Comparison of ENCODE assay signal across 9 mouse cellular contexts in genomic region chr15:95725866-95726265, GRCm38 (mm10).
DNase-seq lines count a peak whose midpoint lies in the region; ATAC-seq and TF ChIP-seq lines count a peak whose summit lies in the region.
"Had no signal": no experiment of that assay in that cellular context is flagged by ENCODE, and none has a peak within 500 bp of the region (broad histone marks: within the 10 kb centered on the region; RNA-seq: fewer than 3 reads in every experiment).

No protein-coding gene starts in this region.

- WGBS in heart, embryonic 10.5 days: 39% methylated on average over 11 of the region's 11 CpGs
- 30% methylated on average over 11 of the region's 11 CpGs for WGBS in lung, embryonic 14.5 days

- H3K27ac ChIP-seq in cortical plate, adult 2 months (ENCODE audit: insufficient read depth, low read length): no peak overlapping the region
- no peak overlapping the region for H3K27ac ChIP-seq in heart, embryonic 10.5 days
- H3K27ac ChIP-seq in lung, embryonic 14.5 days (ENCODE audit: low read depth): no peak overlapping the region
- H3K27ac ChIP-seq: lung, embryonic 15.5 days had no signal

- no peak for TF ChIP-seq POLR2A in cortical plate, adult 2 months (IDR thresholded peaks at IDR 0.05; ENCODE audit: extremely low read depth, insufficient read depth, low read length)

- no peak overlapping the region for H3K4me3 ChIP-seq in cortical plate, adult 2 months (ENCODE audit: insufficient read depth, low read length)
- H3K4me3 ChIP-seq in heart, embryonic 10.5 days: no peak overlapping the region
- H3K4me3 ChIP-seq in lung, embryonic 14.5 days (ENCODE audit: low read depth, low read length): no peak overlapping the region
- H3K4me3 ChIP-seq: lung, embryonic 15.5 days had no signal

- no peaks in the 10 kb centered on the region for H3K36me3 ChIP-seq in heart, embryonic 10.5 days
- H3K36me3 ChIP-seq in lung, embryonic 14.5 days (ENCODE audit: insufficient read depth): no peaks in the 10 kb centered on the region
- H3K36me3 ChIP-seq: lung, embryonic 15.5 days had no signal

- H3K9ac ChIP-seq in lung, embryonic 14.5 days: no peak overlapping the region
- H3K9ac ChIP-seq: lung, embryonic 15.5 days had no signal

- H3K4me2 ChIP-seq in lung, embryonic 14.5 days: no peak overlapping the region
- H3K4me2 ChIP-seq: lung, embryonic 15.5 days had no signal

- H3K4me1 ChIP-seq in cortical plate, adult 2 months (ENCODE audit: control insufficient read depth, insufficient read depth, low read length): no peaks in the 10 kb centered on the region
- no peaks in the 10 kb centered on the region for H3K4me1 ChIP-seq in heart, embryonic 10.5 days
- H3K4me1 ChIP-seq in lung, embryonic 14.5 days (ENCODE audit: insufficient read depth): no peaks in the 10 kb centered on the region
- H3K4me1 ChIP-seq: lung, embryonic 15.5 days had no signal

- no peaks in the 10 kb centered on the region for H3K9me3 ChIP-seq in heart, embryonic 10.5 days
- H3K9me3 ChIP-seq in lung, embryonic 14.5 days (ENCODE audit: low read depth, low read length): no peaks in the 10 kb centered on the region
- H3K9me3 ChIP-seq: lung, embryonic 15.5 days had no signal

- peak; percentile 76 for TF ChIP-seq CTCF in cortical plate, adult 2 months (IDR thresholded peaks at IDR 0.05; ENCODE audit: extremely low read depth, insufficient read depth, low read length)
- peak; percentile 81 for TF ChIP-seq CTCF in lung, embryonic 14.5 days (IDR thresholded peaks at IDR 0.05; ENCODE audit: low read depth)

- DNase-seq in CD4-positive helper T cell, adult 2 months (ENCODE audit: low read depth, low spot score): peak; percentile 44
- peak; percentile 46 for DNase-seq in WW6 (ENCODE audit: low read depth, low spot score)
- peak; percentile 82 for DNase-seq in heart, embryonic 10.5 days (ENCODE audit: low spot score)
- peak; percentile 89 to 92 for DNase-seq in kidney, postnatal 4 days
- DNase-seq in lung, embryonic 14.5 days: peak; percentile 83
- peak; percentile 89 for DNase-seq in right cerebral cortex, postnatal 4 days
- DNase-seq in yolk sac, embryonic 10.5 days (ENCODE audit: low spot score): peak; percentile 20

- peak; percentile 52 for ATAC-seq in lung, embryonic 14.5 days (ENCODE audit: insufficient read depth)

- H3K27me3 ChIP-seq in heart, embryonic 10.5 days (ENCODE audit: insufficient read depth, poor library complexity, severe bottlenecking): no peaks in the 10 kb centered on the region
- no peaks in the 10 kb centered on the region for H3K27me3 ChIP-seq in lung, embryonic 14.5 days (ENCODE audit: insufficient read depth, low read length)
- H3K27me3 ChIP-seq: lung, embryonic 15.5 days had no signal

Comparison
In these comparisons a context has a peak if more than half of its experiments do, and no peak if none do; other contexts are left out.
1. DNase-seq: peak in every context shown above with its lines; median percentile 90 in kidney, postnatal 4 days; 89 in right cerebral cortex, postnatal 4 days; 83 in lung, embryonic 14.5 days; 82 in heart, embryonic 10.5 days; 46 in WW6; 44 in CD4-positive helper T cell, adult 2 months; 20 in yolk sac, embryonic 10.5 days.